Mouse (Mus musculus) midbrain, embryonic 14.5 days (tissue): ENCODE measurements around the gene Gipc1. TPM values are rescaled to one million over a fixed set of nuclear protein-coding genes. Genes with fewer than 3 reads are reported as not detected.

Experiments
- polyA plus RNA-seq: library from polyadenylated mRNA; unstranded; fragments of >200 nt; fragmentation: Nextera tagmentation; extraction: Ambion mirVana; gene quantifications from 2 replicates; pipeline ENCODE4 v1.2.1, GENCODE M21; 2014

The Gipc1 gene
- polyA plus RNA-seq, 1 experiment from 2014 or later: 116 TPM

Other genes with a start within 250 kb of the Gipc1 start
- 278 and 296 TPM in 2 replicates for gene Scoc, start 194.3 kb upstream of the Gipc1 start, polyA plus RNA-seq
- not detected in 2 replicates for gene Olfr370, start 116.9 kb upstream of the Gipc1 start, polyA plus RNA-seq
- gene Ndufb7, start 86.0 kb upstream of the Gipc1 start, polyA plus RNA-seq: 346 and 405 TPM in 2 replicates
- 987 and 1,278 TPM in 2 replicates for gene Tecr, start 44.7 kb upstream of the Gipc1 start, polyA plus RNA-seq
- gene Dnajb1, start 44.5 kb upstream of the Gipc1 start, polyA plus RNA-seq: 46.2 TPM in 2 replicates
- gene Ptger1, start 14.0 kb downstream of the Gipc1 start, polyA plus RNA-seq: 0.72 and 1.3 TPM in 2 replicates
- 26.6 TPM in 2 replicates for gene Pkn1, start 46.5 kb downstream of the Gipc1 start, polyA plus RNA-seq
- 109 and 113 TPM in 2 replicates for gene Ddx39, start 62.5 kb downstream of the Gipc1 start, polyA plus RNA-seq
- 8.5 and 12.3 TPM in 2 replicates for gene Adgre5, start 88.6 kb downstream of the Gipc1 start, polyA plus RNA-seq
- 77.2 and 92.7 TPM in 2 replicates for gene Adgrl1, start 247.4 kb downstream of the Gipc1 start, polyA plus RNA-seq